Mouse (Mus musculus) liver, postnatal 0 days (tissue): ENCODE data around the gene Tmem202.

Source experiments
- CTCF ChIP-seq: sonication (generic); IDR thresholded peaks from 2 replicates; pipeline ENCODE4 v1.5.1; 2016; ENCODE audit warnings: antibody characterized with exemption, low read depth
- EP300 ChIP-seq: IDR thresholded peaks from 2 replicates; pipeline ENCODE4 v1.6.1; 2016; ENCODE audit warnings: antibody characterized with exemption, low read depth, mild to moderate bottlenecking

DNA sequence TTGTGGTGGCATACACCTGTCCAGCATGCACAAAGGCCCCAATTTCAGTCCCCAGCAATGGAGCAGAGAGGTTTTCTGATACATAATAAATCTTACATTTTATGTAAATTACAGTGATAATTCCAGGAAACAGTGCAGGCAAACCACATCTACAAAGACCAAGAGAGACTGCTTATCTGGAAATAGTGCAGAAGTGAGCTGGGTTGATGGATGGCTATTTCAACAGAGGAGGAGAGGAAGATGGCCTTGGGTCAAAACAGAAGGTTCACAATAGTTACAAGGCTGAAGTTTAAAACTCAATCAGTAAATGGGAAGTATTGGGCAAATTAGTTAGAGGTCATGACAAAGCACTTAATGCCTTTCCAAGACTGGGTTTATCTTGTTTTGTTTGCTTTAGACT is 52.3 kb downstream of the Tmem202 start:
- TF ChIP-seq CTCF (no peak), EP300 (no peak)
